Mouse (Mus musculus) erythroblast, embryonic 14.5 days (primary cell): Measurements from ENCODE around the gene Olfr791.

Source experiments
- GATA1 ChIP-seq: IDR thresholded peaks from 2 replicates; pipeline ENCODE4 v1.6.1; 2012; ENCODE audit warnings: low read length, inconsistent platforms, mixed read lengths
- TAL1 ChIP-seq: IDR thresholded peaks from 3 replicates; pipeline ENCODE4 v1.6.1; 2012; ENCODE audit warnings: low read length, inconsistent platforms, mixed read lengths

GRCm38 (mm10) chr10:129484452-129484851 lies 37.1 kb upstream of the Olfr791 start, which contains the start of gene Olfr789:
- TF ChIP-seq GATA1 (no peak), TAL1 (no peak)
